Mouse (Mus musculus) E14TG2a.4 (cell line): ENCODE measurements around the gene Slfn9.

Source experiments
- CTCF ChIP-seq: conservative IDR thresholded peaks from 2 replicates; pipeline ENCODE4 v1.5.1; 2014; ENCODE audit warnings: low read length
- NANOG ChIP-seq: IDR thresholded peaks from 2 replicates; pipeline ENCODE4 v1.6.1; 2014; ENCODE audit warnings: borderline replicate concordance, low read length, mixed read lengths

GRCm38 (mm10) chr11:82949036-82949435, 42.6 kb downstream of the Slfn9 start:
- TF ChIP-seq CTCF (no peak), NANOG (no peak)
